Comparison of ENCODE assay signal across 14 mouse cellular contexts in the genomic region with DNA sequence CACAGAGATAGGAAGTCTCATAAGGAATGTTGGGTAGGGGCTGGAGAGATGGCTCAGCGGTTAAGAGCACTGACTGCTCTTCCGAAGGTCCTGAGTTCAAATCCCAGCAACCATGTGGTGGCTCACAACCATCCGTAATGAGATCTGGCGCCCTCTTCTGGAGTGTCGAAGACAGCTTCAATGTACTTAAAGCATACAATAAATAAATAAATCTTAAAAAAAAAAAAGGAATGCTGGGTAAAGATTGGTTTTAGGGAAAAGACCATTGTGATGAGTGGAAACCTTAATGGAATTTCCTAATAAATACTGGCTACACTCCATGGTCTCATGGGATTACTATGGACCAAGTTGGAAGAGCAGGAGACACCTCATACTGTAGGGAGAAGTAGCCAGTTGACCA. TPM values are rescaled to one million over a fixed set of nuclear protein-coding genes. Genes with fewer than 3 reads are reported as not detected.
DNase-seq lines count a peak whose midpoint lies in the region; ATAC-seq and TF ChIP-seq lines count a peak whose summit lies in the region.
"Not testable (repeated sequence)": the region's sequence is repeated elsewhere in the genome, so short reads cannot be mapped to it uniquely, and the experiment has no call there.
"Had no signal": no experiment of that assay in that cellular context is flagged by ENCODE, and none has a peak within 500 bp of the region (broad histone marks: within the 10 kb centered on the region; RNA-seq: fewer than 3 reads in every experiment).

No protein-coding gene starts in this region.

- H3K4me2 ChIP-seq in hindbrain, postnatal 0 days (ENCODE audit: low read depth, low read length); kidney, postnatal 0 days (ENCODE audit: low read length); liver, embryonic 14.5 days (ENCODE audit: low read depth): not testable (repeated sequence)

- H3K9ac ChIP-seq in MEL (ENCODE audit: control insufficient read depth, low read depth, low read length, poor library complexity, severe bottlenecking); hindbrain, postnatal 0 days (replicated peaks; ENCODE audit: low read length); kidney, postnatal 0 days (ENCODE audit: low read depth, low read length); liver, embryonic 14.5 days (replicated peaks): not testable (repeated sequence)

- H3K27me3 ChIP-seq in MEL (ENCODE audit: control insufficient read depth in 1 of 2, insufficient read depth in 2 of 2, low read length in 2 of 2); hindbrain, postnatal 0 days (ENCODE audit: insufficient read depth, low read length); kidney, postnatal 0 days (ENCODE audit: insufficient read depth, low read length); liver, embryonic 14.5 days (ENCODE audit: control insufficient read depth, insufficient read depth, low read length); small intestine, adult 2 months (ENCODE audit: control insufficient read depth, insufficient read depth, low read length): not testable (repeated sequence)

- not testable (repeated sequence) for H3K79me2 ChIP-seq in MEL (ENCODE audit: control insufficient read depth, insufficient read depth, low read length, poor library complexity)

- ATAC-seq in hindbrain, postnatal 0 days; kidney, postnatal 0 days (replicated peaks; ENCODE audit: low FRiP score, low read depth); liver, embryonic 14.5 days (ENCODE audit: insufficient read depth): not testable (repeated sequence)

- TF ChIP-seq EP300 in MEL (IDR thresholded peaks at IDR 0.05; ENCODE audit: low read depth in 1 of 2, low read length in 2 of 2); liver, embryonic 14.5 days (IDR thresholded peaks at IDR 0.05; ENCODE audit: low read depth): not testable (repeated sequence)

- not testable (repeated sequence) for H3K4me3 ChIP-seq in MEL (ENCODE audit: control insufficient read depth in 1 of 2, insufficient read depth in 1 of 2, low read depth in 2 of 2, low read length in 2 of 2); hindbrain, postnatal 0 days (ENCODE audit: low read length); kidney, postnatal 0 days (replicated peaks; ENCODE audit: low read depth, low read length); liver, embryonic 14.5 days (ENCODE audit: insufficient read depth in 1 of 2, low read depth in 2 of 2, low read length in 2 of 2); small intestine, adult 2 months (ENCODE audit: low read depth, low read length)

- peak; percentile 38 for DNase-seq in MEL (ENCODE audit: low read depth, low spot score)
- not testable (repeated sequence) for DNase-seq in hindbrain, postnatal 0 days (ENCODE audit: low spot score); kidney, postnatal 0 days (ENCODE audit: low spot score); liver, embryonic 14.5 days (ENCODE audit: low read depth in 3 of 3, low spot score in 3 of 3)
- peak; percentile 22 for DNase-seq in thymus, postnatal 25 days

- H3K36me3 ChIP-seq in MEL (ENCODE audit: control insufficient read depth in 1 of 2, insufficient read depth in 2 of 2, low read length in 2 of 2), result peaks cover 0 to 11% of the 10 kb centered on the region in 2 experiments; a peak in 2 of 4 replicates
- H3K36me3 ChIP-seq in hindbrain, postnatal 0 days (ENCODE audit: insufficient read depth, low read length); kidney, postnatal 0 days (ENCODE audit: insufficient read depth, low read length); liver, embryonic 14.5 days (replicated peaks; ENCODE audit: control insufficient read depth, insufficient read depth, low read depth): not testable (repeated sequence)
- peaks cover 24% of the 10 kb centered on the region for H3K36me3 ChIP-seq in small intestine, adult 2 months (ENCODE audit: control insufficient read depth, insufficient read depth, low read length)

- not testable (repeated sequence) for TF ChIP-seq POLR2A in MEL (IDR thresholded peaks at IDR 0.05; ENCODE audit: control insufficient read depth in 1 of 2, insufficient read depth in 1 of 2, low read depth in 1 of 2, low read length in 2 of 2, poor library complexity in 1 of 2); small intestine, adult 2 months (IDR thresholded peaks at IDR 0.05; ENCODE audit: low read depth, low read length)

- peak; percentile 12 for TF ChIP-seq RAD21 in MEL (IDR thresholded peaks at IDR 0.05; ENCODE audit: low read depth, low read length)

- peak; percentile 1 to 32 (median 29); a peak in 4 of 6 replicates for TF ChIP-seq CTCF in MEL (IDR thresholded peaks at IDR 0.05 in 2 of 3, conservative IDR thresholded peaks at IDR 0.05 in 1 of 3; ENCODE audit: control insufficient read depth in 1 of 3, insufficient read depth in 1 of 3, low read depth in 2 of 3, low read length in 3 of 3, poor library complexity in 1 of 3, severe bottlenecking in 1 of 3)
- peak; percentile 21; the same call in 1 of the 2 replicates for TF ChIP-seq CTCF in hindbrain, postnatal 0 days (IDR thresholded peaks at IDR 0.05; ENCODE audit: low read depth)
- TF ChIP-seq CTCF in kidney, postnatal 0 days (IDR thresholded peaks at IDR 0.05; ENCODE audit: low read depth), result peak; percentile 34
- TF ChIP-seq CTCF in liver, embryonic 14.5 days (IDR thresholded peaks at IDR 0.05; ENCODE audit: low read depth), result peak; percentile 43
- TF ChIP-seq CTCF in small intestine, adult 2 months (IDR thresholded peaks at IDR 0.05; ENCODE audit: extremely low read depth, insufficient read length, insufficient replicate concordance, low read depth, low read length), result peak; percentile 16; the same call in 1 of the 2 replicates

- peaks cover 6 to 14% of the 10 kb centered on the region in 2 experiments for H3K4me1 ChIP-seq in MEL (ENCODE audit: control insufficient read depth in 1 of 2, insufficient read depth in 2 of 2, low read length in 2 of 2)
- H3K4me1 ChIP-seq in hindbrain, postnatal 0 days (ENCODE audit: insufficient read depth, low read length); kidney, postnatal 0 days (replicated peaks; ENCODE audit: insufficient read depth, low read length); liver, embryonic 14.5 days (replicated peaks; ENCODE audit: control insufficient read depth in 2 of 2, insufficient read depth in 2 of 2, low read length in 1 of 2): not testable (repeated sequence)
- peaks cover 17% of the 10 kb centered on the region for H3K4me1 ChIP-seq in small intestine, adult 2 months (ENCODE audit: control insufficient read depth, insufficient read depth, insufficient read length, low read length)

- 93% methylated on average over 5 of the region's 5 CpGs for WGBS in hindbrain, postnatal 0 days
- 94% methylated on average over 5 of the region's 5 CpGs for WGBS in kidney, postnatal 0 days
- whole genome bisulfite sequencing in liver, embryonic 14.5 days (ENCODE audit: insufficient replicate concordance), result 82% methylated on average over 5 of the region's 5 CpGs
- WGBS in small intestine, adult 2 months, result 94% methylated on average over 5 of the region's 5 CpGs

- H3K9me3 ChIP-seq in MEL (replicated peaks; ENCODE audit: insufficient read depth, low read length); hindbrain, postnatal 0 days (ENCODE audit: low read length); kidney, postnatal 0 days (replicated peaks; ENCODE audit: low read length); liver, embryonic 14.5 days (ENCODE audit: control insufficient read depth, low read length): not testable (repeated sequence)

- H3K27ac ChIP-seq in MEL (ENCODE audit: control insufficient read depth, low read depth, low read length); hindbrain, postnatal 0 days; kidney, postnatal 0 days; liver, embryonic 14.5 days; small intestine, adult 2 months (ENCODE audit: insufficient read depth, low read depth, low read length): not testable (repeated sequence)

RNA-seq across cellular contexts. Expression of gene As3mt, which starts 25.4 kb away (rescaled TPM):
- total RNA-seq in MEL (2012; rRNA removed), result 17.0 and 22.8 TPM in 2 replicates
- 10 to 100 TPM in 1 of 2 experiments, not detected in 1; 52.2 TPM for polyA plus RNA-seq in MEL (2012; ENCODE audit: insufficient read depth in 1 of 2, insufficient read length in 2 of 2, low read depth in 1 of 2, low replicate concordance in 2 of 2, missing spikeins in 1 of 2)
- total RNA-seq in hindbrain, postnatal 0 days (2014; rRNA removed), result 16.0 and 19.0 TPM in 2 replicates
- 32.9 and 34.9 TPM in 2 replicates for polyA plus RNA-seq in hindbrain, postnatal 0 days (2015; fragmentation: Nextera tagmentation; extraction: Ambion mirVana)
- polyA plus RNA-seq in kidney, postnatal 0 days (2015; fragmentation: Nextera tagmentation; extraction: Ambion mirVana), result 59.4 and 65.0 TPM in 2 replicates
- polyA plus RNA-seq in liver, embryonic 14.5 days (2012; rRNA removed), result 3.8 and 5.1 TPM in 2 replicates
- 12.8 and 13.4 TPM in 2 replicates for polyA plus RNA-seq in liver, embryonic 14.5 days (2014; fragmentation: Nextera tagmentation; extraction: Ambion mirVana)
- polyA plus RNA-seq in small intestine, adult 2 months (2012; rRNA removed), result 3.4 and 10.3 TPM in 2 replicates

RNA-seq across cellular contexts. Expression of gene Cnnm2, which starts 28.7 kb away (rescaled TPM):
- total RNA-seq in MEL (2012; rRNA removed), result 4.0 and 5.7 TPM in 2 replicates
- 10 to 100 TPM in 1 of 2 experiments, not detected in 1; 10.7 TPM for polyA plus RNA-seq in MEL (2012; ENCODE audit: insufficient read depth in 1 of 2, insufficient read length in 2 of 2, low read depth in 1 of 2, low replicate concordance in 2 of 2, missing spikeins in 1 of 2)
- 45.7 and 47.2 TPM in 2 replicates for total RNA-seq in hindbrain, postnatal 0 days (2014; rRNA removed)
- 9.5 and 9.6 TPM in 2 replicates for polyA plus RNA-seq in hindbrain, postnatal 0 days (2015; fragmentation: Nextera tagmentation; extraction: Ambion mirVana)
- polyA plus RNA-seq in kidney, postnatal 0 days (2015; fragmentation: Nextera tagmentation; extraction: Ambion mirVana), result 11.0 and 12.0 TPM in 2 replicates
- 1.2 and 1.7 TPM in 2 replicates for polyA plus RNA-seq in liver, embryonic 14.5 days (2012; rRNA removed)
- polyA plus RNA-seq in liver, embryonic 14.5 days (2014; fragmentation: Nextera tagmentation; extraction: Ambion mirVana), result 1.5 and 2.6 TPM in 2 replicates
- polyA plus RNA-seq in small intestine, adult 2 months (2012; rRNA removed), result 11.1 and 16.9 TPM in 2 replicates

RNA-seq across cellular contexts. Expression of gene Borcs7, which starts 43.0 kb away (rescaled TPM):
- 4.1 and 5.1 TPM in 2 replicates for total RNA-seq in MEL (2012; rRNA removed)
- polyA plus RNA-seq in MEL (2012; ENCODE audit: insufficient read depth in 1 of 2, insufficient read length in 2 of 2, low read depth in 1 of 2, low replicate concordance in 2 of 2, missing spikeins in 1 of 2), result 10 to 100 TPM in 1 of 2 experiments, not detected in 1; 11.1 TPM
- total RNA-seq in hindbrain, postnatal 0 days (2014; rRNA removed), result 9.3 and 11.2 TPM in 2 replicates
- 37.1 and 38.9 TPM in 2 replicates for polyA plus RNA-seq in hindbrain, postnatal 0 days (2015; fragmentation: Nextera tagmentation; extraction: Ambion mirVana)
- polyA plus RNA-seq in kidney, postnatal 0 days (2015; fragmentation: Nextera tagmentation; extraction: Ambion mirVana), result 21.3 TPM in 2 replicates
- 2.1 and 2.7 TPM in 2 replicates for polyA plus RNA-seq in liver, embryonic 14.5 days (2012; rRNA removed)
- 5.0 and 6.0 TPM in 2 replicates for polyA plus RNA-seq in liver, embryonic 14.5 days (2014; fragmentation: Nextera tagmentation; extraction: Ambion mirVana)
- 1.1 and 2.0 TPM in 2 replicates for polyA plus RNA-seq in small intestine, adult 2 months (2012; rRNA removed)

RNA-seq across cellular contexts. Expression of gene Cyp17a1, which starts 59.7 kb away (rescaled TPM):
- not detected in 2 replicates for total RNA-seq in MEL (2012; rRNA removed)
- polyA plus RNA-seq in MEL (2012; ENCODE audit: insufficient read depth in 1 of 2, insufficient read length in 2 of 2, low read depth in 1 of 2, low replicate concordance in 2 of 2, missing spikeins in 1 of 2), result not detected
- not detected in 2 replicates for total RNA-seq in hindbrain, postnatal 0 days (2014; rRNA removed)
- polyA plus RNA-seq in hindbrain, postnatal 0 days (2015; fragmentation: Nextera tagmentation; extraction: Ambion mirVana), result not detected in 2 replicates
- not detected in 2 replicates for polyA plus RNA-seq in kidney, postnatal 0 days (2015; fragmentation: Nextera tagmentation; extraction: Ambion mirVana)
- polyA plus RNA-seq in liver, embryonic 14.5 days (2012; rRNA removed), result 0.06 and 0.08 TPM in 2 replicates
- 0.13 and 0.18 TPM in 2 replicates for polyA plus RNA-seq in liver, embryonic 14.5 days (2014; fragmentation: Nextera tagmentation; extraction: Ambion mirVana)
- polyA plus RNA-seq in small intestine, adult 2 months (2012; rRNA removed), result 0.11 and 0.95 TPM in 2 replicates
- total RNA-seq: forebrain, postnatal 0 days; gastrocnemius, adult 18-20 months; gastrocnemius, postnatal 25 days; granulocyte monocyte progenitor cell, adult 5-6 weeks; heart, postnatal 36 days had no signal
- polyA plus RNA-seq: embryonic facial prominence, embryonic 13.5 days; forebrain, embryonic 13.5 days; forebrain, postnatal 0 days; hindbrain, embryonic 15.5 days had no signal
